Mouse (Mus musculus): ENCODE results near the gene Map2k5.

GRCm38 (mm10) chr9:63138481-63138967 lies 239.2 kb downstream of the Map2k5 start:
- TF ChIP-seq CTCF (IDR thresholded peaks at IDR 0.05; ENCODE audit: borderline replicate concordance, extremely low read depth, insufficient read depth, insufficient read length), result no peak
- TF ChIP-seq POLR2A (IDR thresholded peaks at IDR 0.05; ENCODE audit: borderline replicate concordance, extremely low read depth, insufficient read depth, insufficient read length, poor library complexity, severe bottlenecking), result no peak

All from brain, embryonic 14.5 days (tissue).